Mouse (Mus musculus) myocyte (in vitro differentiated cells): ENCODE measurements around the gene Dlgap1.

Source experiments
- E2F4 ChIP-seq: IDR thresholded peaks from one replicate; pipeline ENCODE4 v1.6.1; 2011; ENCODE audit warnings: mild to moderate bottlenecking, control low read depth, moderate library complexity; ENCODE audit not compliant: insufficient read depth
- MYOD1 ChIP-seq, 3 experiments: IDR thresholded peaks; one replicate each; pipeline ENCODE4 v1.6.1; 2011; ENCODE audit warnings: control low read depth in 2 of 3, low read depth in 2 of 3, mild to moderate bottlenecking in 2 of 3, moderate library complexity in 1 of 3; ENCODE audit not compliant: insufficient read length in 2 of 3, control insufficient read depth in 1 of 3
- MYOG ChIP-seq, 3 experiments: IDR thresholded peaks; one replicate each; pipeline ENCODE4 v1.6.1; 2011; ENCODE audit warnings: control low read depth in 2 of 3, low read depth in 2 of 3, mild to moderate bottlenecking in 2 of 3; ENCODE audit not compliant: insufficient read length in 2 of 3, control insufficient read depth in 1 of 3, insufficient read depth in 1 of 3
- POLR2A ChIP-seq: IDR thresholded peaks from one replicate; pipeline ENCODE4 v1.6.1; 2011; ENCODE audit warnings: low read depth, mild to moderate bottlenecking, control low read depth, moderate library complexity; ENCODE audit not compliant: insufficient read length
- REST ChIP-seq: IDR thresholded peaks from one replicate; pipeline ENCODE4 v1.6.1; 2011; ENCODE audit warnings: mild to moderate bottlenecking, control low read depth, moderate library complexity; ENCODE audit not compliant: insufficient read depth, insufficient read length
- TCF12 ChIP-seq: IDR thresholded peaks from one replicate; pipeline ENCODE4 v1.6.1; 2011; ENCODE audit warnings: mild to moderate bottlenecking, control low read depth; ENCODE audit not compliant: poor library complexity, insufficient read depth, severe bottlenecking

GRCm38 (mm10) chr17:70754041-70754440 lies 785.2 kb downstream of the Dlgap1 start:
- TF ChIP-seq POLR2A = no peak
- no peak for TF ChIP-seq MYOD1 (IDR thresholded peaks at IDR 0.05; ENCODE audit: control insufficient read depth in 1 of 3, insufficient read length in 2 of 3, low read depth in 2 of 3)
- no peak for TF ChIP-seq TCF12
- TF ChIP-seq E2F4 = no peak
- no peak for TF ChIP-seq REST
- no peak for TF ChIP-seq MYOG (IDR thresholded peaks at IDR 0.05; ENCODE audit: control insufficient read depth in 1 of 3, insufficient read depth in 1 of 3, insufficient read length in 2 of 3, low read depth in 2 of 3)
